In genomic region chr8:11479591-11479990, GRCm38 (mm10) we compare ENCODE assay signal across 15 mouse cellular contexts. TPM values are rescaled to one million over a fixed set of nuclear protein-coding genes. Genes with fewer than 3 reads are reported as not detected.
DNase-seq lines count a peak whose midpoint lies in the region; ATAC-seq and TF ChIP-seq lines count a peak whose summit lies in the region.
"Had no signal": no experiment of that assay in that cellular context is flagged by ENCODE, and none has a peak within 500 bp of the region (broad histone marks: within the 10 kb centered on the region; RNA-seq: fewer than 3 reads in every experiment).

No protein-coding gene starts in this region.

- ATAC-seq in hindbrain, embryonic 14.5 days (ENCODE audit: low FRiP score) = no peak
- ATAC-seq in stomach, embryonic 16.5 days (ENCODE audit: insufficient read depth, low FRiP score) = no peak
- no peak for ATAC-seq in stomach, postnatal 0 days (ENCODE audit: low FRiP score, low TSS enrichment)
- ATAC-seq in intestine, postnatal 0 days = no peak
- ATAC-seq in limb, embryonic 13.5 days (ENCODE audit: low FRiP score, low read depth) = no peak
- ATAC-seq: forebrain, postnatal 0 days; hindbrain, embryonic 16.5 days had no signal

- H3K4me2 ChIP-seq in hindbrain, embryonic 14.5 days (replicated peaks) = no peak overlapping the region
- H3K4me2 ChIP-seq in stomach, embryonic 16.5 days (ENCODE audit: low read depth, low read length) = no peak overlapping the region
- no peak overlapping the region for H3K4me2 ChIP-seq in stomach, postnatal 0 days (replicated peaks; ENCODE audit: low read depth)
- no peak overlapping the region for H3K4me2 ChIP-seq in intestine, postnatal 0 days (replicated peaks; ENCODE audit: low read depth)
- H3K4me2 ChIP-seq in limb, embryonic 13.5 days (replicated peaks) = peak overlapping the region; percentile 99

- peaks cover 88% of the 10 kb centered on the region for H3K27me3 ChIP-seq in hindbrain, embryonic 10.5 days (ENCODE audit: insufficient read depth, poor library complexity, severe bottlenecking)
- peaks cover 71% of the 10 kb centered on the region for H3K27me3 ChIP-seq in hindbrain, embryonic 14.5 days (ENCODE audit: control insufficient read depth, insufficient read depth, low read length)
- peaks cover 11% of the 10 kb centered on the region for H3K27me3 ChIP-seq in stomach, embryonic 16.5 days (ENCODE audit: control insufficient read depth, insufficient read depth, low read length)
- H3K27me3 ChIP-seq in stomach, postnatal 0 days (ENCODE audit: control insufficient read depth, insufficient read depth, low read length) = no peaks in the 10 kb centered on the region
- no peaks in the 10 kb centered on the region; the same call in 1 of the 2 replicates for H3K27me3 ChIP-seq in intestine, postnatal 0 days (replicated peaks; ENCODE audit: control insufficient read depth, insufficient read depth, low read length)
- peaks cover 77% of the 10 kb centered on the region for H3K27me3 ChIP-seq in limb, embryonic 13.5 days

- peak; percentile 20 for DNase-seq in hindbrain, embryonic 10.5 days (ENCODE audit: low spot score)
- DNase-seq in hindbrain, embryonic 14.5 days (ENCODE audit: low spot score) = no peak
- no peak for DNase-seq in stomach, postnatal 0 days (ENCODE audit: low spot score)
- DNase-seq in cerebellum, adult 9-10 months = no peak
- DNase-seq: adrenal gland, postnatal 25 days; forebrain, postnatal 0 days; gastrocnemius, postnatal 14 days; layer of hippocampus, adult 9-11 months; spleen, adult 18-20 months; thymus, adult 18-20 months had no signal

- no peak for TF ChIP-seq EP300 in stomach, postnatal 0 days (optimal IDR thresholded peaks at IDR 0.05)

- no peak overlapping the region for H3K9ac ChIP-seq in hindbrain, embryonic 14.5 days
- H3K9ac ChIP-seq in stomach, embryonic 16.5 days (ENCODE audit: low read length) = peak overlapping the region; percentile 31; the same call in 1 of the 2 replicates
- no peak overlapping the region for H3K9ac ChIP-seq in stomach, postnatal 0 days (ENCODE audit: low read length)
- peak overlapping the region; percentile 19; the same call in 1 of the 2 replicates for H3K9ac ChIP-seq in intestine, postnatal 0 days (ENCODE audit: low read depth, low read length)
- H3K9ac ChIP-seq in limb, embryonic 13.5 days = no peak overlapping the region
- H3K9ac ChIP-seq: forebrain, postnatal 0 days; liver, embryonic 15.5 days had no signal

- no peaks in the 10 kb centered on the region for H3K36me3 ChIP-seq in hindbrain, embryonic 10.5 days
- no peaks in the 10 kb centered on the region for H3K36me3 ChIP-seq in hindbrain, embryonic 14.5 days (replicated peaks; ENCODE audit: control insufficient read depth, insufficient read depth)
- H3K36me3 ChIP-seq in stomach, embryonic 16.5 days (ENCODE audit: control insufficient read depth, insufficient read depth, low read length) = no peaks in the 10 kb centered on the region
- H3K36me3 ChIP-seq in stomach, postnatal 0 days (ENCODE audit: control insufficient read depth, insufficient read depth, low read length) = no peaks in the 10 kb centered on the region
- H3K36me3 ChIP-seq in intestine, postnatal 0 days (ENCODE audit: control insufficient read depth, insufficient read depth) = no peaks in the 10 kb centered on the region
- no peaks in the 10 kb centered on the region for H3K36me3 ChIP-seq in limb, embryonic 13.5 days
- H3K36me3 ChIP-seq: liver, embryonic 15.5 days had no signal

- H3K4me3 ChIP-seq in hindbrain, embryonic 10.5 days = peak overlapping the region; percentile 58; the same call in 1 of the 2 replicates
- H3K4me3 ChIP-seq in hindbrain, embryonic 14.5 days (replicated peaks; ENCODE audit: low read length) = no peak overlapping the region
- H3K4me3 ChIP-seq in stomach, embryonic 16.5 days (replicated peaks; ENCODE audit: low read length) = no peak overlapping the region
- H3K4me3 ChIP-seq in stomach, postnatal 0 days (ENCODE audit: low read depth, low read length) = no peak overlapping the region
- H3K4me3 ChIP-seq in intestine, postnatal 0 days (ENCODE audit: low read depth, low read length) = no peak overlapping the region
- H3K4me3 ChIP-seq in limb, embryonic 13.5 days = peak overlapping the region; percentile 60; the same call in 1 of the 2 replicates

- H3K4me1 ChIP-seq in hindbrain, embryonic 10.5 days (replicated peaks) = peaks cover 55% of the 10 kb centered on the region
- peaks cover 12% of the 10 kb centered on the region; the same call in 1 of the 2 replicates for H3K4me1 ChIP-seq in hindbrain, embryonic 14.5 days (replicated peaks; ENCODE audit: control insufficient read depth, insufficient read depth, low read length)
- H3K4me1 ChIP-seq in stomach, embryonic 16.5 days (ENCODE audit: control insufficient read depth, insufficient read depth, low read length) = peaks cover 22% of the 10 kb centered on the region
- no peaks in the 10 kb centered on the region for H3K4me1 ChIP-seq in stomach, postnatal 0 days (replicated peaks; ENCODE audit: control insufficient read depth, insufficient read depth)
- H3K4me1 ChIP-seq in intestine, postnatal 0 days (replicated peaks; ENCODE audit: control insufficient read depth, insufficient read depth, low read length) = peaks cover 6% of the 10 kb centered on the region; the same call in 1 of the 2 replicates
- H3K4me1 ChIP-seq in limb, embryonic 13.5 days = peaks cover 42% of the 10 kb centered on the region

- H3K27ac ChIP-seq in hindbrain, embryonic 10.5 days = no peak overlapping the region
- no peak overlapping the region for H3K27ac ChIP-seq in hindbrain, embryonic 14.5 days
- no peak overlapping the region for H3K27ac ChIP-seq in stomach, embryonic 16.5 days (ENCODE audit: low read length)
- H3K27ac ChIP-seq in stomach, postnatal 0 days (replicated peaks) = no peak overlapping the region
- no peak overlapping the region for H3K27ac ChIP-seq in intestine, postnatal 0 days (ENCODE audit: low read depth, low read length)
- H3K27ac ChIP-seq in limb, embryonic 13.5 days = no peak overlapping the region
- H3K27ac ChIP-seq: liver, embryonic 15.5 days had no signal

- no peaks in the 10 kb centered on the region for H3K9me3 ChIP-seq in hindbrain, embryonic 10.5 days
- no peaks in the 10 kb centered on the region for H3K9me3 ChIP-seq in hindbrain, embryonic 14.5 days (ENCODE audit: control insufficient read depth, low read length)
- no peaks in the 10 kb centered on the region for H3K9me3 ChIP-seq in stomach, embryonic 16.5 days (replicated peaks; ENCODE audit: control insufficient read depth, low read length)
- H3K9me3 ChIP-seq in stomach, postnatal 0 days (ENCODE audit: control insufficient read depth, low read length) = no peaks in the 10 kb centered on the region
- H3K9me3 ChIP-seq in intestine, postnatal 0 days (ENCODE audit: control insufficient read depth) = no peaks in the 10 kb centered on the region
- H3K9me3 ChIP-seq in limb, embryonic 13.5 days = no peaks in the 10 kb centered on the region
- H3K9me3 ChIP-seq: liver, embryonic 15.5 days had no signal

- no peak for TF ChIP-seq CTCF in stomach, postnatal 0 days (IDR thresholded peaks at IDR 0.05; ENCODE audit: low read depth)
- no peak for TF ChIP-seq CTCF in intestine, postnatal 0 days (IDR thresholded peaks at IDR 0.05; ENCODE audit: low read depth)

- 4% methylated on average over 14 of the region's 14 CpGs for WGBS in hindbrain, embryonic 10.5 days
- WGBS in hindbrain, embryonic 14.5 days = 6% methylated on average over 14 of the region's 14 CpGs
- WGBS in stomach, embryonic 16.5 days = 27% methylated on average over 14 of the region's 14 CpGs
- 32% methylated on average over 14 of the region's 14 CpGs for WGBS in stomach, postnatal 0 days
- WGBS in intestine, postnatal 0 days = 49% methylated on average over 14 of the region's 14 CpGs
- WGBS in limb, embryonic 13.5 days = 6% methylated on average over 14 of the region's 14 CpGs

RNA-seq across cellular contexts. Expression of gene Rab20, which starts 1.1 kb away (rescaled TPM):
- polyA plus RNA-seq in hindbrain, embryonic 10.5 days (2016; fragmentation: Nextera tagmentation; extraction: Ambion mirVana) = 1.0 and 1.9 TPM in 2 replicates
- polyA plus RNA-seq in hindbrain, embryonic 14.5 days (2014; fragmentation: Nextera tagmentation; extraction: Ambion mirVana) = 1.4 TPM in 2 replicates
- 7.5 and 8.1 TPM in 2 replicates for polyA plus RNA-seq in stomach, embryonic 16.5 days (2015; fragmentation: Nextera tagmentation; extraction: Ambion mirVana)
- 9.6 and 9.9 TPM in 2 replicates for polyA plus RNA-seq in stomach, postnatal 0 days (2015; fragmentation: Nextera tagmentation; extraction: Ambion mirVana)
- 42.4 and 43.5 TPM in 2 replicates for polyA plus RNA-seq in intestine, postnatal 0 days (2015; fragmentation: Nextera tagmentation; extraction: Ambion mirVana)
- 1.6 and 1.7 TPM in 2 replicates for polyA plus RNA-seq in limb, embryonic 13.5 days (2015; fragmentation: Nextera tagmentation; extraction: Ambion mirVana)

RNA-seq across cellular contexts. Expression of gene Naxd, which starts 17.7 kb away (rescaled TPM):
- 110 and 127 TPM in 2 replicates for polyA plus RNA-seq in hindbrain, embryonic 10.5 days (2016; fragmentation: Nextera tagmentation; extraction: Ambion mirVana)
- 130 and 145 TPM in 2 replicates for polyA plus RNA-seq in hindbrain, embryonic 14.5 days (2014; fragmentation: Nextera tagmentation; extraction: Ambion mirVana)
- 110 and 117 TPM in 2 replicates for polyA plus RNA-seq in stomach, embryonic 16.5 days (2015; fragmentation: Nextera tagmentation; extraction: Ambion mirVana)
- polyA plus RNA-seq in stomach, postnatal 0 days (2015; fragmentation: Nextera tagmentation; extraction: Ambion mirVana) = 79.1 and 84.8 TPM in 2 replicates
- 82.8 and 83.5 TPM in 2 replicates for polyA plus RNA-seq in intestine, postnatal 0 days (2015; fragmentation: Nextera tagmentation; extraction: Ambion mirVana)
- polyA plus RNA-seq in limb, embryonic 13.5 days (2015; fragmentation: Nextera tagmentation; extraction: Ambion mirVana) = 128 and 132 TPM in 2 replicates

Comparison
In these comparisons a context has a peak if more than half of its experiments do, and no peak if none do; other contexts are left out.
1. H3K4me3 ChIP-seq: peak in hindbrain, embryonic 10.5 days (single experiment) and limb, embryonic 13.5 days (single experiment); none in hindbrain, embryonic 14.5 days (single experiment), stomach, embryonic 16.5 days (single experiment), stomach, postnatal 0 days (single experiment) and intestine, postnatal 0 days (single experiment).
2. H3K9ac ChIP-seq: peak in stomach, embryonic 16.5 days (single experiment) and intestine, postnatal 0 days (single experiment); none in hindbrain, embryonic 14.5 days (single experiment), stomach, postnatal 0 days (single experiment) and limb, embryonic 13.5 days (single experiment).